20 mouse cellular contexts compared by ENCODE assay signal in genomic region chr5:125043448-125043847, GRCm38 (mm10). TPM values are rescaled to one million over a fixed set of nuclear protein-coding genes. Genes with fewer than 3 reads are reported as not detected.
"Had no signal": no experiment of that assay in that cellular context is flagged by ENCODE, and none has a peak within 500 bp of the region (broad histone marks: within the 10 kb centered on the region; RNA-seq: fewer than 3 reads in every experiment).

No protein-coding gene starts in this region.

- H3K4me3 ChIP-seq: liver, embryonic 13.5 days; midbrain, embryonic 12.5 days; midbrain, embryonic 15.5 days; myocyte; neural tube, embryonic 15.5 days; stomach, embryonic 15.5 days had no signal

- H3K27me3 ChIP-seq: liver, embryonic 13.5 days; midbrain, embryonic 12.5 days; midbrain, embryonic 15.5 days; neural tube, embryonic 15.5 days; stomach, embryonic 15.5 days had no signal

- H3K4me2 ChIP-seq: liver, embryonic 13.5 days; midbrain, embryonic 12.5 days; midbrain, embryonic 15.5 days; neural tube, embryonic 15.5 days; stomach, embryonic 15.5 days had no signal

- DNase-seq: kidney, adult 2 months; kidney, postnatal 25 days; liver, embryonic 13.5 days; lung, adult 2 months; lung, postnatal 14 days; lung, postnatal 4 days; retina, postnatal 1 day; right cerebral cortex, postnatal 25 days; spleen, adult 18-20 months; thymus, postnatal 36 days had no signal

- H3K9me3 ChIP-seq: liver, embryonic 13.5 days; midbrain, embryonic 12.5 days; midbrain, embryonic 15.5 days; neural tube, embryonic 15.5 days; stomach, embryonic 15.5 days had no signal

- ATAC-seq: midbrain, embryonic 15.5 days had no signal

- H3K9ac ChIP-seq: liver, embryonic 13.5 days; midbrain, embryonic 12.5 days; midbrain, embryonic 15.5 days; neural tube, embryonic 15.5 days; stomach, embryonic 15.5 days had no signal

- H3K27ac ChIP-seq: kidney, postnatal 0 days; liver, embryonic 13.5 days; midbrain, embryonic 12.5 days; midbrain, embryonic 15.5 days; neural tube, embryonic 15.5 days; stomach, embryonic 15.5 days had no signal

RNA-seq across cellular contexts. Expression of gene Rflna, which starts 40.4 kb away (rescaled TPM):
- total RNA-seq: liver, adult 2 months; megakaryocyte progenitor cell, adult 5-6 weeks; megakaryocyte-erythroid progenitor cell, adult 5-6 weeks; monocyte, adult 5-6 weeks had no signal
